Mouse (Mus musculus) hindbrain, embryonic 16.5 days (tissue): Measurements from ENCODE around the gene Gm21812. TPM values are rescaled to one million over a fixed set of nuclear protein-coding genes. Genes with fewer than 3 reads are reported as not detected.
"Not testable (repeated sequence)": the region's sequence is repeated elsewhere in the genome, so short reads cannot be mapped to it uniquely, and the experiment has no call there.

Experiments
- ATAC-seq: fragments of 200-750 bp; cut with Nextera tagmentation; 2 replicates; pipeline ENCODE4 v1.8.0; 2017; ENCODE audit warnings: moderate TSS enrichment, moderate library complexity
- H3K27ac ChIP-seq: fragments of 300-500 bp; sonication (generic); 2 replicates; pipeline ENCODE4 v1.5.1; 2014; ENCODE audit warnings: low read depth, mild to moderate bottlenecking, control low read depth, low read length, moderate library complexity
- H3K27me3 ChIP-seq: fragments of 300-500 bp; sonication (generic); replicated peaks from 2 replicates; pipeline ENCODE4 v1.6.1; 2014; ENCODE audit warnings: low read length; ENCODE audit not compliant: control insufficient read depth, insufficient read depth
- H3K36me3 ChIP-seq: fragments of 300-500 bp; sonication (generic); 2 replicates; pipeline ENCODE4 v1.6.1; 2014; ENCODE audit warnings: mild to moderate bottlenecking, low read length, moderate library complexity, mixed read lengths; ENCODE audit not compliant: control insufficient read depth, insufficient read depth
- H3K4me1 ChIP-seq: fragments of 300-500 bp; sonication (generic); 2 replicates; pipeline ENCODE4 v1.6.1; 2014; ENCODE audit warnings: low read depth, low read length; ENCODE audit not compliant: control insufficient read depth, insufficient read depth
- H3K4me2 ChIP-seq: fragments of 300-500 bp; sonication (generic); 2 replicates; pipeline ENCODE4 v1.6.1; 2014; ENCODE audit warnings: mild to moderate bottlenecking, low read length, control low read depth, moderate library complexity
- H3K4me3 ChIP-seq: fragments of 300-500 bp; sonication (generic); 2 replicates; pipeline ENCODE4 v1.5.1; 2014; ENCODE audit warnings: mild to moderate bottlenecking, low read length, control low read depth, moderate library complexity
- H3K9ac ChIP-seq: fragments of 300-500 bp; sonication (generic); 2 replicates; pipeline ENCODE4 v1.6.1; 2014; ENCODE audit warnings: low read depth, mild to moderate bottlenecking, control low read depth, low read length, moderate library complexity
- H3K9me3 ChIP-seq: fragments of 300-500 bp; sonication (generic); 2 replicates; pipeline ENCODE4 v1.6.1; 2014; ENCODE audit warnings: mild to moderate bottlenecking, low read length, moderate library complexity; ENCODE audit not compliant: control insufficient read depth
- WGBS: fragments of 180-500 bp; shearing (Covaris S2); extraction: QIAGEN DNeasy Blood & Tissue Kit; methylation state at CpG from one replicate; pipeline ENCODE4 v1.1.7; 2014; 5-methylcytosine and 5-hydroxymethylcytosine counted together
- polyA plus RNA-seq: library from polyadenylated mRNA; unstranded; fragments of >200 nt; fragmentation: Nextera tagmentation; extraction: Ambion mirVana; gene quantifications from 2 replicates; pipeline ENCODE4 v1.2.1, GENCODE M21; 2015

Gene Gm21812
- polyA plus RNA-seq, result not detected in 2 replicates

- H3K9ac ChIP-seq, H3K27ac ChIP-seq, H3K36me3 ChIP-seq, H3K9me3 ChIP-seq, H3K27me3 ChIP-seq, H3K4me2 ChIP-seq, H3K4me1 ChIP-seq, H3K4me3 ChIP-seq, ATAC-seq: not testable (repeated sequence)
- WGBS, result no CpG with 5 or more reads among the region's 4 CpGs
Measured at GRCm38 (mm10) chrY:9347084-9347483, at the start of gene Gm21812. TSS of gene Gm21812 (minus strand) at chrY:9347184.

Other genes starting within 250 kb of the Gm21812 start
- not detected in 2 replicates for gene Gm21292, start 213.3 kb downstream of the Gm21812 start, polyA plus RNA-seq
- gene Gm21721, start 145.0 kb downstream of the Gm21812 start, polyA plus RNA-seq, result not detected in 2 replicates
- not detected in 2 replicates for gene Gm21874, start 69.0 kb upstream of the Gm21812 start, polyA plus RNA-seq